Mouse (Mus musculus) embryonic fibroblast, embryonic 13.5 days (primary cell): ENCODE results near the gene Prpf6.

ENCODE experiments used
- CTCF ChIP-seq: IDR thresholded peaks from 2 replicates; pipeline ENCODE4 v1.5.1; 2011; ENCODE audit warnings: mild to moderate bottlenecking, control low read depth, low read length, moderate library complexity, borderline replicate concordance; ENCODE audit not compliant: insufficient read depth
- POLR2A ChIP-seq: IDR thresholded peaks from 2 replicates; pipeline ENCODE4 v1.6.1; 2011; ENCODE audit warnings: low read depth, mild to moderate bottlenecking, control low read depth, low read length, moderate library complexity

GRCm38 (mm10) chr2:181662620-181663297 lies 71.1 kb downstream of the Prpf6 start:
- no peak for TF ChIP-seq CTCF
- no peak for TF ChIP-seq POLR2A
